Mouse (Mus musculus): ENCODE measurements around the gene Tcta. TPM values are rescaled to one million over a fixed set of nuclear protein-coding genes. Genes with fewer than 3 reads are reported as not detected.
"Not testable (repeated sequence)": the region's sequence is repeated elsewhere in the genome, so short reads cannot be mapped to it uniquely, and the experiment has no call there.

The Tcta gene
- total RNA-seq, 2 experiments from 2014 or later = 8.7 to 13.2 TPM

DNA sequence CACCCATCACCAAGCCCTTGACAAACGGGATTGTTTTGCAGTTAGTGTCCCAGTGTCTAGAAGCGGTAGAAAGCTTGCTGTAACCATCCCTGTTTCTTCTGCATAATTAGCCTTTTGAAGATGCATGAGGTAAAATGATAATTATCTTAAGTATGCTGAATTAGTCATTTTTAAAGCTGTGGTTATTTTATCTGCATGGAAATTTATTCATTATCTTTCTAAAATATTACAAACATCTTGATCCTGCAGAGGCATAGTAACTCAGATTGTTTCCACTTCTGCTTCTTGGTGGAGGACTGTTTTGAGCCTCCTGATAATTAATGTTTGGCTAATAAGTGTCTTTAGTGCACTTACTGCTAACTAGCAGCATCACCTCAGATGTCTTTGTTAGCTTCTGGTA, 12.5 kb upstream of the Tcta start:
- no peak for ATAC-seq (replicated peaks; ENCODE audit: poor library complexity)

DNA sequence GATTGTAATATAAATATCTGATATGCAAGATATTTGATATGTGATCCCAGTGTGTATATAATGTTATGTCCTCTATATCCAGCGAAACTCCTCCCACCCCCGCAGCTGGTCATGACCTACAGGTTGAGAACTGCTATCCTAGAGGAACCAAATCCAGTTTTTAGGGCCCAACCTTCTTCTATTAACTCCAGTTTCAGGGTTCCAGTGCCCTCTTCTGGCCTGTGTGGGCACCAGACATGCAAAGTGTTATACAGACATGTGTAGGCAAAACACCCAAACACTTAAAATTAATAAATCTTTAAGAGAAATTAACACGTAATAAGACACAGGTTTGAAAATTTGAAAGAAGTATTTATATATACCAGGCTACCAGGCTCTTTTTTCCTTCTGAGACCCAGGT, 11.6 kb upstream of the Tcta start:
- ATAC-seq (replicated peaks; ENCODE audit: poor library complexity) = peak; percentile 42

DNA sequence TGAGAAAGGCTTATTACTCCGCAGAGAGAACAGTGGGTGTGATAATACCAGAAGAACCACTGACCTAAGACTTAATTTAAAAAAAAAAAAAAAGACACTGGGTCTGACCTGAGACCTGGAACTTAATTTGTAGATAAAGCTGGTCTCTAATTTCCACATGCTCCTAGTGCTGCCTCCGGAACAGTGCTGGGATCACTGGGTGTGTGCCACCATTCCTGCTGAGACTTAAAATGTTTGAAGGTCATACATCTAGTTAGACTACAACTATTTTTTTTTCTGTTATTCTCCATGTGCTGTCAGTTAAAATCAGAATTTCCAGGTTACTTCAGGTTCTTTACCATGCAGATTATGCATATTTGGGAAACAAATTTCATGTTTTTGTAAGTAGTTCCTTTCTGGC, 2.2 kb upstream of the Tcta start:
- no peak for ATAC-seq (replicated peaks; ENCODE audit: poor library complexity)

DNA sequence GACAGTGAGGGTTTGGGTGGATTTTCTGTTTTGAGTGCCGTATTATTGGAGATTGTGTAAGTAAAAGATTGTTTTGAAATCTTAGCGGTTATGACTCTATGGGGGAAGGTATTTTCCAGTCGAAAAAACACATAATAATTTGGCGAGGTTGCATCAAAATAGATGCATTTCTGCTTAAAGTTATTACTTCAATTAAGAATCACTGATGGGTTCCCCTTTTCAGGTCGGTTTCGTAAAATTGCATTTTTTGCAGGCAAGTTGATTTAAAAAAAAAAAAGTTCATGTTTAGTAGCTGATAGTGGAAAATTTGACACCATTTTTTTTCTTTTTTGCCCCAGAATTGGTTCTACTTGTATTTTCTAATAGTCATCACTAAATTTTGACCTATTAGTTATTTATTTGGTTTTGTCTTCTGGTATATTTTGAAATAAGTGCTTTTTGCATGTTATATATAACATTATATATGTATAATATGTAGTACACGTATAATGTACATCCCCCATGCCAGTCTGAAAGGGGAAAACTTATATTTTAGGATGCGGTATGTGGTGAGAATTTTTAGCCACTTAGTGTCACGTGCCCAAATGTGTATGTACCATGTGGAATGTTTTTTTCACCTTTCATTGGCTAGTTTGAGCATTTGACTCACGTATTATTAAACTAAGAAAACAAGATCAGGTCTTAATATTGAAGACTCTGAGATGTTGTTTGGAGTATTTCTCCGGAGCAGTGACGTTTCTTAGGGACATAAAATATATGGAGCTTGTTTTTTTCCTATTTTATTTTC, 1.3 kb upstream of the Tcta start:
- no peak for ATAC-seq (replicated peaks; ENCODE audit: poor library complexity)

DNA sequence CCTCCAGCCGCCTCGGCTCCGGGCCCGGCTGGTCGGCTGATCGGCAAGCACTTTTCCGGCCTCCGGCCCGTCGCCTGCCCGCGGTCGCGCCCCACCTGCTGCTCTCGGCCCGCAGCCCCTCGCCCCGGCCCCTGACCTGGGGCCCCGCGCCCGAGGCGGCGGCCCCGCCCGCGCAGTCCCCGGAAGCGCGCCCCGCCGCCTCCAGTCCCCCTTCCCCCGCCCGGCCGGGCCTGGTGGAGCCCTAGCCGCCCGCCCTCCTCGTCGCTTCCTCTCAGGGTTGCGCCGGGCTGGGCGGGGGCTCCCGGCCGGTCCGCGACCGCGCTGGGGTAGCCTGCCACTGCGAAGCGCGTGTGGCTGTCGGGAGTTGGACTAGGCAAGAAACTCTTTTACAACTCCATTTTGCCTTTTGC, 616 bp upstream of the Tcta start:
- ATAC-seq (replicated peaks; ENCODE audit: poor library complexity) = peak; percentile 64

DNA sequence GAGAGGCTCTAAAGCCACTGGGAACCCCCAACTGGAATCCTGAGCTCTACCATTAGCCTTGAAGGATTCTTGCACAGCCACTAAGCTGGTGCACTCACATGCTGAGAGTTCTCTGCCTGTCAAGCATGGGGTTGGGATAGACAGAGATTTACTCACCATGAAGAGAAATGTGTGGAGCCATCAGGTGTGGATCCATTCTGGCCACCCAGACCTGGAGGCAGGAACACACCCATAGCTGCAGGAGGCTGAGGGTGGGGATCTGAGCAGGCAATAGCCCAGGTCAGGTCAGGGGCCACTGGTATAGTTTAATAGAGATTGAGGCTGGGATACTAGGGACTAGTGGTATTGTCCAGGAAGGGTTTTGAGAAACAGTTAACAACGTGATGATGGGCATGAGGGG, 790 bp downstream of the Tcta start:
- ATAC-seq (replicated peaks; ENCODE audit: poor library complexity) = no peak

DNA sequence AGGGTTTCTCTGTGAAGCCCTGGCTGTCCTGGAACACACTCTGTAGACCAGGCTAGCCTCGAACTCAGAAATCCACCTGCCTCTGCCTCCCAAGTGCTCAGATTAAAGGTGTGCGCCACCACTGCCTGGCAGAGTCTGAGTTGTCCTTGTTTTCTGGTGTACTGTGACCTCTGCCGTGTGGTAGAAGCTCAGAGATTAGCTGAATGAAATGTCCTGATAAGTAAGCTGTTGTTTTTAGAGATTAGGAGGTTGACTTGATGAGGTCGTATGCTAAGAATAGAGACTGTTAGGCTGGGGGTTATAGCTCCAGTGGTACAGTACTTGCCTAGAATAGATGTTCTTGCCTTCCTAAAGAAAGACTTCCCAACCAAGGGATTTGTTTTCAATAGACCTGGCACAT, 1.2 kb downstream of the Tcta start:
- ATAC-seq (replicated peaks; ENCODE audit: poor library complexity) = no peak

DNA sequence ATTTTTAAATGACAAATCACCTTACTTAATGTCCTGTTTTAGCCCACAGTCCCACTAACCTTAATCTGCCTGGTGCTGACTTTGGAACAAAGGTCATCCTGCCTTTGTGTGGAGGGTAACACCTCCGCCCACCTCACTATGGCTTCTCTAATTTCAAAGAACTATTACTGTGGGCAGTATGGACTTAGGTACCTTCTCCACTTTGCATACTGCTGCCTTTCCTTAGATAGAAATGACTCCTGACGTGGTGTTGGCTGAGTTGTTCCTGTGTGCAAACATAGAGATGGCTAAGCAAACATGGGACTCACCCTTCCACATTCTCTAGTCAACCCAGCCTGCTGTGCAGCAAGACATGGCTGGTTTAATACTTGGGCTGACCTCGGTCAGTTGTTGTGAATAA, 4.1 kb downstream of the Tcta start:
- ATAC-seq (replicated peaks; ENCODE audit: poor library complexity) = no peak

DNA sequence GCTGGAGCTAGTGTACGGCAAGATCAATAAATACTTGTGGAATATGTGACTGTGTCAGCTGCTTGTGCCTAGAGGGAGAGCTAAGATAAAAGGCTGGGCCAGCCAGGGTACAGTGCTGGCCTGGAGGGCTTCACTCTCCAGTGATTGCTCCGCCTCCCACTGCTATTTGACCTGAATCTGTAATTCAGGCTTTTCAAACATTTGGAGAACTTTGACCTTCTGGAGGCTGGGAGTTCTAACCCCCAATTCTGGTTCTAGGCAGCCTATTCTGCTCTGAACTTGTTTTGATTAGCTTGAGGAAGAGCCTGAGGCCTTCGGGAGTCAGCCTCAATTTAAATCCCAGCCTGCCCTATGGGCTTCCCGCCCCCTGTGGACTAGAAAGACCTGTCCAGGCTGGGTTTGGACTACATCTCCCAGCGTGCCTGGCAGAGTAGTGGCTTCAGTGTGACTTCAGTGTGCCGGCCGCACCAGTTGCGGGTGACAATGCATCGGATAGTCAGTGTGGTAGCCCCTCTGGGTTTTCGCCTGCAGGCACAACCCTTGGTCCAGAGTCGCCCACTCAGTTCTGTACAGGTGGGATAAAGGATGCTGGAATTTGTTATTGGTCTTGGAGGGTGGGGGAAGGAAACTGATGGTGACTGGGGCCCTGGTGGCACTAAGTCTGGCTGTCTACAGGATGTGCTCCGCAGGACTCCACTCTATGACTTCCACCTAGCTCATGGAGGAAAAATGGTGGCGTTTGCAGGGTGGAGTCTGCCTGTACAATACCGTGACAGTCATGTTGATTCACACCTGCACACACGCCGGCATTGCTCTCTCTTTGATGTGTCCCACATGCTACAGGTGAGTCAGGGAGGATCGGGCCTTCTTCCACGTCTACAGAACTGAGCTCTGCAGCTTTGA, 9.3 kb downstream of the Tcta start, which contains the start of gene Amt:
Gene Amt (plus strand): TSS at position 401 of the 903 bp plus-strand sequence.
- ATAC-seq (replicated peaks; ENCODE audit: poor library complexity) = no peak

DNA sequence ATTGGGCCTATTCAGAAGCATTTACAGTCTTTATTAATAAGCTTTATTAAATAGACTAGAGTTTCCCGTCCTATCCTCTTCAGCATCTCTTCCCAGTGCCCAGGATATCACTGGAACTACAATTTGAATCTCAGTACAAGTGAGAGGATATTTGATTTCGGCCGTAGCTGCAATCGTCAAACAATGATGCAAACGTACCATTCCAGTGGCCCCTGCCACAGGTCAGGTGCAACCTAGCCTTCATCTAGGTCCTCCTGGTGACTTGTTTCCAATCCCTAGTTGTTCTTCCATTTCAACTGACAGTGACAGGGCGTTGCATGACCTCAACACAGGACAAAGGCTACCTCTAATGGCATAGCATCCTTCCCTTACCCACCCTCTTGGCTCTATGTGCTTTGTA, 15.2 kb downstream of the Tcta start:
- ATAC-seq (replicated peaks; ENCODE audit: poor library complexity) = no peak

DNA sequence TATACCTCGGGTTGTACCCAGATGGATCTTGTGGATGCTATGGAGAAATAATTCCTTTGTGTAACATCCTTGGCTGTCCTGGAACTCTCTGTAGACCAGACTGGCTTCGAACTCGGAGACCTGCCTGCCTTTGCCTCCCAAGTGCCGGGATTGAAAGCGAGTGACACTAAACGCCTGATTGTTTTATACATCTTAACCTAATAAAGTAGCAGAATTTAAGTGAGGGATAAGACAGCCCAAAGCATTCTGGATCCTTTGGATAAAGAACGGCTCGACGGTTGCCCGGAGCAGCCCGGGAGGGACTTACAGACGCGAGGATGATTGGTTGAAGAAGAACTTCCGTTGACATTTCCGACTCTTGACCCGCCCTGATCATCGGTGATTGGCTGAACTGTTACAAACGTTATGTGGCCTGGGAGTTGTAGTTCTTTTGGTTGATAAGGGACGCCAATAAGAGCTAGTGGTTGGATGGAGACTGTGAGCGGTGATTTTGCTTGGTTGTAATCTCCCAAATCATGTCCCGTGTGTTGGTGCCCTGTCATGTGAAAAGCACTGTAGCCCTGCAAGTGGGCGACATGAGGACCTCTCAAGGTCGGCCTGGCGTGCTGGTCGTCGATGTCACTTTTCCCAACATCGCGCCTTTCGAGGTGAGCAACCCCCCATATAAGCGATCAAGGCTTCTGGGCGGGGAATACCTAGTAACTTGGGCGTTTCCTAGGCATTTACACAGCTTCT, 15.8 kb downstream of the Tcta start, which contains the start of gene Nicn1:
Gene Nicn1 (plus strand): TSS at position 414 of the 735 bp plus-strand sequence.
- peak; percentile 100 for ATAC-seq (replicated peaks; ENCODE audit: poor library complexity)

DNA sequence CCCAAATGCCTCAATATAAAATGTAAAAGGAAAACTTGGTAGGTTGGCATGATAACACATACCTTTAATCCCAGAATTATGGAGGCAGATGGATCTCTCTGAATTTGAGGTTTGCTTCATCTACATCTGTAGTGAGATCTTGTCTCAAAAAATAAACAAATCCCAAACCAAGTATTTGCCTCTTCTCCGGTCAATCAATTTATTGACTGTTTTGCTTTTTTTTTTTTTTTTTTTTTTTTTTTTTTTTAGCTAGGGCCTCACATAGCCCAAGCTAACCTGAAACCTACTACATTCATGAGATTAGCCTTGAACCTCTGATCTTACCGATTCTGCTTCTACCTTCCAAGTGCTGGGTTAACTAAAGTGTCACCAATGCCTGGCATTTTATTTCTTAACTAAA, 16.6 kb downstream of the Tcta start:
- ATAC-seq (replicated peaks; ENCODE audit: poor library complexity) = no peak

DNA sequence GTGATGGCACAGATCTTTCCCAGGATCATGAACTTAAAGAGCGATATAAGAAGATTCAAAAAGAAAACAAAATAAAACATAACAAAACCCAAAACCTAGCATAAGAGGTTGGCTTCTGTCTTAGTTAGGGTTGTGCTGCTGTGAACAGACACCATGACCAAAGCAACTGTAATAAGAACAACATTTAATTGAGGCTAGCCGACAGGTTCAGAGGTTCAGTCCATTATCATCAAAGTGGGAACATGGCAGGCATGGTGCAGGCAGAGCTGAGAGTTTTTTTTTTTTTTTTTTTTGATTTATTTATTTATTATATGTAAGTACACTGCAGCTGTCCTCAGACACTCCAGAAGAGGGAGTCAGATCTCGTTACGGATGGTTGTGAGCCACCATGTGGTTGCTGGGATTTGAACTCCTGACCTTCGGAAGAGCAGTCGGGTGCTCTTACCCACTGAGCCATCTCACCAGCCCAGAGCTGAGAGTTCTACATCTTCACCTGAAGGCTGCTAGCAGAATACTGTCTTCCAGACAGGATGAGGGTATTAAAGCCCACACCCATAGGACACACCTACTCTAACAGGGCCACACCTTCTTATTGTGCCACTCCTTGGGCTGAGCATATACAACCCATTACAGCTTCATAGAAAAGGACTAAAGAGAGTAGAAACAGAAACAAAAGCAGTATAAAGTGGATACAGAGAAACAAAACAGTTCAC, 18.3 kb downstream of the Tcta start:
- ATAC-seq (replicated peaks; ENCODE audit: poor library complexity) = not testable (repeated sequence)

DNA sequence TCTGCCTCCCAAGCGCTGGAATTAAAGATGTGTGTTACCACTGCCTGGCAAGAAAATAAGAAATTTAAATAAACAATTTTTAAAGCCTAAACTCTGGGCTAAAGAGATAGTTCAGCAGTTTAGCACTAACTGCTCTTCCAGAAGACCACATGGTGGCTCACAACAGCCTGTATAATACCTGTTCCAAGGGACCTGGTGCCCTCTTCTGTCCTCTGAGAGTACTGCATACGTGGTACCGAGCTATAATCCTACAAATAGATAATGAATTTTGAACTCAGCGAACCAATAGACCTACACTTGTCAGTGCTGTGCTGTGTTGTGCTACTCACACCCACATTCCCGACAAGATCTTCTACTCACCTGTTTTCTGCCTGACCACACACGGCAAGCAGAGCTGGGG, 21.6 kb downstream of the Tcta start:
- peak; percentile 100 for ATAC-seq (replicated peaks; ENCODE audit: poor library complexity)

DNA sequence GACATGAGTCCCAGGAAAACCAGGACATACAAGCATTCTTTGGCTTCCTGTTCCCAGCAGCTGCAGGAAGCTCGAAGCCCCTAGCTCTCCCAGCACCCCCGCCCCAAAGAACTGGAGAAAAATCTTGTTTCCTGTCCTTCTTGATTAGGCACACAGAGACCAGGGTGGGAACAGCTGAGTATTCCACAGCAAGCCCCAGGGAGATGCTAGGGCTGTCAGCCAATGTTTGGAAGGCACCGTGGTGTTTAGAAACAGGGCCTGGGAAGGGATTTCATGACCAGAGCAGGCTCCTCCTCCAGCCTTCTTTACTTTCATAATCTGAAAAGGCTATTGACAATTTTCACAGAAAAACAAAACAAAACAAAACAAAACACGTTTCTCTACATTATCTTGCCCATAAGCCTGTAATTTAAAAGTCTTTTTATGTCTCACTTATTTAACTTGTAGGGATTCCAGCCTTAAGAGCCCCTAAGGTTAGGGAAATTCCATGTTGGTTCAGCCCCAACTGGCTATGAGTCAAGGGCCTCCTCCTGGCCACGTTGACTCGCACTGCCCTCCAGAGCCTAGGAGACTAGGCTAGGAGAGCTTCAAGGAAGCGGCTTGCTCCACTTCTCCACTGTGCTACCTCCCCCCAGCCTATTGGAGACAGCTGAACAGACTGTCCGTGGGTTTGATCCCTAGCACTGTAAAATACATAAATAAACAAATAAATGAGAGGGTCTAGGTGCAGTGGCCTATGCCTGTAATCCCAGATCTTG, 25.7 kb downstream of the Tcta start:
- no peak for ATAC-seq (replicated peaks; ENCODE audit: poor library complexity)

DNA sequence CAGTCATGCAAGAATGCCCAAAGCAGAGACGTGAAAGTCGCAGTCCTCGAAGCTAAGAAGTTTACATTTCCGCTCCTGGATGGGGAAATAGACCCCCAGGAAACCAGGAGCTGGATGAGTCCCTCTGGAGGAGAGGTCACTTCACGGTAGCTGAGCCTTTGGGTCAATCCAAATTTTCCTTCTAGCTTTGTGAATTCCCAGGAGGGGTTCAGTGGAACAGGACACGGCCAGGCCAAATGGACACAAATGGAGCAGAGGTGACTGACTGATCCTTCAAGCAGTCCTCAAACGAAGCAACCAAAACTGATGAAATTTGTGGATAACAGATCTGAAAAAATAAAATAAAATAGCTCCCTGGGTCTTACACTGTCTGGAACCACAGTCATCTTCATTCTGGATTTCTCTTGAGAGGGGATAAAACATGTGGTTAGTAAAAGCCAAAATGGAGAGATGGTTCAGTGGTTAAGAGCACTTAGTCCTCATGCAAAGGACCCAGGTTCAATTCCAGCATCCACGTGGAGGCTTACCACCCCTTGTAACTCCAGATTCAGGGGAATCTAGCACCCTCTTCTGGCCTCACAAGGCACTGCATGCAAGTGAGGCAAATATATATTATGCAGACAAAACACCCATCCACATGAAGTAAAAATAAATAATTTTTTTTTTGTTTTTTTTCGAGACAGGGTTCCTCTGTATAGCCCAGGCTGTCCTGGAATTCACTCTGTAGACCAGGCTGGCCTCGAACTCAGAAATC, 27.1 kb downstream of the Tcta start:
- peak; percentile 92 for ATAC-seq (replicated peaks; ENCODE audit: poor library complexity)

DNA sequence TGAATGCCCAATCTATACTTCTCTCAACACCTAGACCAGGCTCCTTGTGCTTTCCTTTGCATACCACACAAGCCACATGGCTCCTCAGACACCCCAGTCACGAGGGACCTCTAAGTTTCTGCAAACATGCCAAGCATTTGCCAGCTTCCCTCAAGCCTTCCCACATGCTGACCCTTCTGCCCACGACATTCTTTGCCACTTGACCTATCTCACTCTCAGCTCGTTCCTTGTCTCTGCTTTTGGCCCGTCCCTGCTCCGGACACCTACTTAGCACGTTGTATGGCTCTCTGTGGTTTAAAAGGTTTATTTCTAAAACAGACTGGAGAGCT, 30.7 kb downstream of the Tcta start:
- ATAC-seq (replicated peaks; ENCODE audit: poor library complexity) = no peak

DNA sequence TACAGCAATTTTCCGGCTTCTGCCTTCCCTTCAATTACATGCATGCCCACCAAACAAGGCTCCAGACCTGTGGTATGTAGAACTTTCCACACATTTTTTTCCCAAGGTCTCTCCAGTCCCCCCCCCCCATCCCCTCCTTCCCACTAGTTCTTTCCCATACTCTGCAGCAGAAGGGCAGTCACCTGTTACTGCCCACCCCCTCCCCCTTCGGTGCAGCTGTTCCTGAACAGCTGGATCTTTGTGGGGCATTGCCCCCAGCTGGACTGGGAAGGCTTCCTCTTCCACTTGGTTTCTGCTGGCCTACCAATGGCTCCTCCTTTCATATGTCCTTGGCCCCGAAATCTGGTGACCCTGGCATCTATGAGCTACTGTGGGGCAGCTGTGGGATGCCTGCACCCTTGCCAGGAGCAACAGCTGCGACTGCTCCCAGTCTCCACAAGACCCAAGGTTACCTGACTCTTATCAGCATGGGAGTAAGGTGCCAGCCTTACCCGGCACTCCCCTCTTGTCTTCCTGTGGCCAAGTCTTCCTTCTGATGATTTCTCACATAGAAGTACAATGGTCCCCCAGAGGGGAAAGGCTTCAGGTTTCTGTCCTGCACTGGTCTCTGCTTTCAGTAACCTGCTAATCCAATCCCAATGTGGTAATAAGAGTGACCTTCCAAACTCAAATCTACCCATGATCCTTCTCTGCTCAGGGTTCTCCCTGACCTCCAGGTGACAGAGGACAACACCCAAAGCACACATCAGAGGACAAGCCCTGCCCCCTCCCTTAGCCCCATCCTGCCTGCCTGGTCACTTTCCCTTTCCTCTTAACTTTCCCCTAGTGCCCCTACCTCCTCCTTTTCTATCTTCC, 31.3 kb downstream of the Tcta start:
- no peak for ATAC-seq (replicated peaks; ENCODE audit: poor library complexity)
